Mouse (Mus musculus): ENCODE data around the gene Nup210l.

- no peak for TF ChIP-seq CTCF (IDR thresholded peaks at IDR 0.05; ENCODE audit: low read depth, low read length)
- no peak for TF ChIP-seq POLR2A (IDR thresholded peaks at IDR 0.05; ENCODE audit: extremely low read depth, insufficient read depth, low read length)
These were observed 22.3 kb upstream of the Nup210l start for GRCm38 (mm10) chr3:90081365-90082240.

All from liver, adult 2 months (tissue).